Mouse (Mus musculus): Measurements from ENCODE around the gene Uck2. TPM values are rescaled to one million over a fixed set of nuclear protein-coding genes. Genes with fewer than 3 reads are reported as not detected.

Uck2 gene
- polyA plus RNA-seq (2017; shearing (Covaris generic)), result 10 to 100 TPM; 58.0 to 60.0 TPM

DNA sequence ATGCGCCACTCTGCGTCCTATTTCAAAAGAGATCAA is at the start of gene Uck2:
Gene Uck2 (minus strand): TSS at position 1 of the 36 bp plus-strand sequence.

DNA sequence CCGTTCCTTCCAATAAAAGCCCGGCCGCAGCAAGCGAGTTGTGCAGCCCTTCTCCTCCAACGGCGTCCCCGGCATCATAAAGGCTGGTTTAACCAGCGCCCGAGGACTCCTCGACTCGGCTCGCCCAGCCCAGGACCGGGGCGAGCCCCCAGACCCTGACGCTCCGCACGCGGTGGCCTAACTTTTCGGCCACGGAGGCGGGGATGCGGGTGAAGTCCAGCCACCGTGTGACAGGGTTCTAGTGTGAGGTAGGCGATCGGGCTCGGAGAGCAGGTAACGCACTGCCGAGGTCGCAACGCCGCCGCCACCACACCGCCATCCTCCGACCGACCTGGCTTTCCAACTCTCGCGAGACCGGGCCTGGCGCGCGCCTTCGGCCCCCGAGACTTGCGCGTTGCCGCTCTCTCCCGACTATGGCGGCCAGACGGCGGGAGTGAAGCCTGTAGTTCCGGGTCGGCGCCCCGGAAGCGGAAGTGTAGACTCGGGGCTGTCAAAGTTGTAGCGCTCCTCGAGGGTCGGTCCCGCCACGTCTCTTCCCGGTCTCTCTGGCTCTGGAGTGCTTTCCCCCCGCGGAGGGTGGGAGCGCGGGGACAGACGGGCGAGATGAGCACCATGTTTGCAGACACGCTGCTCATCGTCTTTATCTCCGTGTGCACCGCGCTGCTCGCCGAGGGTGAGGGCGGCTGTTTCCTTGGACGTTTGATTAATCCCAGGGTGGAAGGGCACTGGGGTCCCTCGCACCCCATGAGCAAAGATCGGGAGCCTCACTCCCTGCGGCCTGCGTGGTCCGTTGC is 23.3 kb upstream of the Uck2 start, which contains the start of gene Tmco1:
Gene Tmco1 (plus strand): TSS at position 118 of the 794 bp plus-strand sequence.

Other genes with a start within 250 kb of the Uck2 start
- gene Tmco1, start 23.1 kb upstream of the Uck2 start, polyA plus RNA-seq (2017; shearing (Covaris generic)), result 100 to 1,000 TPM in 1 of 2 experiments, 10 to 100 TPM in 1; 87.7 to 130 TPM
- gene Aldh9a1, start 64.7 kb upstream of the Uck2 start, polyA plus RNA-seq (2017; shearing (Covaris generic)), result 10 to 100 TPM; 55.9 to 62.7 TPM
- 1 to 10 TPM; 3.1 to 4.1 TPM for gene Mgst3, start 108.5 kb upstream of the Uck2 start, polyA plus RNA-seq (2017; shearing (Covaris generic))
- gene Lrrc52, start 181.5 kb upstream of the Uck2 start, polyA plus RNA-seq (2017; shearing (Covaris generic)), result not detected

Data from inflammation-experienced regulatory T-cells (primary cell).